Mouse (Mus musculus) megakaryocyte, embryonic 14.5 days (primary cell): ENCODE measurements around the gene Abhd17b.

Experiments used
- FLI1 ChIP-seq: IDR thresholded peaks from 2 replicates; pipeline ENCODE4 v1.6.1; 2012; ENCODE audit warnings: low read length, inconsistent platforms, mixed read lengths
- GATA1 ChIP-seq: IDR thresholded peaks from 3 replicates; pipeline ENCODE4 v1.6.1; 2012; ENCODE audit warnings: mixed read lengths, low read length, inconsistent platforms, borderline replicate concordance

GRCm38 (mm10) chr19:21629030-21629429 lies 24.0 kb upstream of the Abhd17b start:
- no peak for TF ChIP-seq GATA1
- no peak for TF ChIP-seq FLI1
